Mouse (Mus musculus): Measurements from ENCODE around the gene Dnah12. TPM values are rescaled to one million over a fixed set of nuclear protein-coding genes. Genes with fewer than 3 reads are reported as not detected.

Dnah12 gene
- polyA plus RNA-seq, 2 experiments = 0.14 to 0.15 TPM

GRCm38 (mm10) chr14:26813871-26814270 is 120.8 kb downstream of the Dnah12 start:
- H3K36me3 ChIP-seq (ENCODE audit: control insufficient read depth, insufficient read depth, low read length) = no peaks in the 10 kb centered on the region
- WGBS = 83% methylated on average over 2 of the region's 2 CpGs
- ATAC-seq (ENCODE audit: low FRiP score, low read depth) (no peak), DNase-seq (ENCODE audit: low spot score) (no peak)
- H3K4me2 ChIP-seq (replicated peaks; ENCODE audit: low read depth, low read length, severe bottlenecking) = no peak overlapping the region
- no peak overlapping the region for H3K27ac ChIP-seq (replicated peaks; ENCODE audit: low read depth, low read length)
- H3K4me3 ChIP-seq (replicated peaks; ENCODE audit: low read length) = no peak overlapping the region
- no peak for TF ChIP-seq POLR2A (IDR thresholded peaks at IDR 0.05; ENCODE audit: borderline replicate concordance, extremely low read depth, insufficient read depth, insufficient read length)
- H3K27me3 ChIP-seq (ENCODE audit: control insufficient read depth, insufficient read depth, low read length) = no peaks in the 10 kb centered on the region
- no peaks in the 10 kb centered on the region for H3K4me1 ChIP-seq (ENCODE audit: control insufficient read depth, insufficient read depth, low read length)
- H3K9ac ChIP-seq (ENCODE audit: low read depth, low read length, severe bottlenecking) = no peak overlapping the region
- H3K9me3 ChIP-seq (ENCODE audit: control insufficient read depth, low read length) = no peaks in the 10 kb centered on the region

- no peaks in the 10 kb centered on the region for H3K9me3 ChIP-seq (ENCODE audit: control insufficient read depth, low read length)
- ATAC-seq (ENCODE audit: low FRiP score, low read depth) (no peak), DNase-seq (ENCODE audit: low spot score) (no peak)
- no peak overlapping the region for H3K4me2 ChIP-seq (replicated peaks; ENCODE audit: low read depth, low read length, severe bottlenecking)
- 49% methylated on average over 3 of the region's 3 CpGs for WGBS
- no peaks in the 10 kb centered on the region for H3K4me1 ChIP-seq (ENCODE audit: control insufficient read depth, insufficient read depth, low read length)
- H3K27me3 ChIP-seq (ENCODE audit: control insufficient read depth, insufficient read depth, low read length) = no peaks in the 10 kb centered on the region
- H3K36me3 ChIP-seq (ENCODE audit: control insufficient read depth, insufficient read depth, low read length) = no peaks in the 10 kb centered on the region
- H3K27ac ChIP-seq (replicated peaks; ENCODE audit: low read depth, low read length) = no peak overlapping the region
- H3K4me3 ChIP-seq (replicated peaks; ENCODE audit: low read length) = no peak overlapping the region
- TF ChIP-seq POLR2A (IDR thresholded peaks at IDR 0.05; ENCODE audit: borderline replicate concordance, extremely low read depth, insufficient read depth, insufficient read length) = no peak
- H3K9ac ChIP-seq (ENCODE audit: low read depth, low read length, severe bottlenecking) = no peak overlapping the region
Observed at GRCm38 (mm10) chr14:26814908-26815307, 121.8 kb downstream of the Dnah12 start.

- no peaks in the 10 kb centered on the region for H3K27me3 ChIP-seq (ENCODE audit: control insufficient read depth, insufficient read depth, low read length)
- no peak for DNase-seq (ENCODE audit: low spot score)
- no peaks in the 10 kb centered on the region for H3K9me3 ChIP-seq (ENCODE audit: control insufficient read depth, low read length)
- H3K4me1 ChIP-seq (ENCODE audit: control insufficient read depth, insufficient read depth, low read length) = no peaks in the 10 kb centered on the region
- H3K9ac ChIP-seq (ENCODE audit: low read depth, low read length, severe bottlenecking) = no peak overlapping the region
- H3K4me3 ChIP-seq (replicated peaks; ENCODE audit: low read length) = no peak overlapping the region
- H3K27ac ChIP-seq (replicated peaks; ENCODE audit: low read depth, low read length) = no peak overlapping the region
- no peak overlapping the region for H3K4me2 ChIP-seq (replicated peaks; ENCODE audit: low read depth, low read length, severe bottlenecking)
- no peak for TF ChIP-seq POLR2A (IDR thresholded peaks at IDR 0.05; ENCODE audit: borderline replicate concordance, extremely low read depth, insufficient read depth, insufficient read length)
- no peak for ATAC-seq (ENCODE audit: low FRiP score, low read depth)
- WGBS = 70% methylated on average over 4 of the region's 4 CpGs
- no peaks in the 10 kb centered on the region for H3K36me3 ChIP-seq (ENCODE audit: control insufficient read depth, insufficient read depth, low read length)
Observed at GRCm38 (mm10) chr14:26816785-26817184, 123.7 kb downstream of the Dnah12 start.

GRCm38 (mm10) chr14:26826020-26826419 is 132.9 kb downstream of the Dnah12 start:
- Histone ChIP-seq H3K9me3 (ENCODE audit: control insufficient read depth, low read length) (no peaks in the 10 kb centered on the region), H3K4me2 (replicated peaks; ENCODE audit: low read depth, low read length, severe bottlenecking) (no peak overlapping the region), H3K27me3 (ENCODE audit: control insufficient read depth, insufficient read depth, low read length) (no peaks in the 10 kb centered on the region), H3K4me1 (ENCODE audit: control insufficient read depth, insufficient read depth, low read length) (no peaks in the 10 kb centered on the region), H3K4me3 (replicated peaks; ENCODE audit: low read length) (no peak overlapping the region), H3K36me3 (ENCODE audit: control insufficient read depth, insufficient read depth, low read length) (no peaks in the 10 kb centered on the region), H3K27ac (replicated peaks; ENCODE audit: low read depth, low read length) (no peak overlapping the region), H3K9ac (ENCODE audit: low read depth, low read length, severe bottlenecking) (no peak overlapping the region)
- 90% methylated on average over 2 of the region's 2 CpGs for whole genome bisulfite sequencing
- no peak for TF ChIP-seq POLR2A (IDR thresholded peaks at IDR 0.05; ENCODE audit: borderline replicate concordance, extremely low read depth, insufficient read depth, insufficient read length)
- DNase-seq (ENCODE audit: low spot score) (no peak), ATAC-seq (ENCODE audit: low FRiP score, low read depth) (no peak)

GRCm38 (mm10) chr14:26853053-26853452 is 160.0 kb downstream of the Dnah12 start:
- DNase-seq (ENCODE audit: low spot score) = no peak
- Histone ChIP-seq H3K4me2 (replicated peaks; ENCODE audit: low read depth, low read length, severe bottlenecking) (no peak overlapping the region), H3K9me3 (ENCODE audit: control insufficient read depth, low read length) (no peaks in the 10 kb centered on the region), H3K27ac (replicated peaks; ENCODE audit: low read depth, low read length) (no peak overlapping the region), H3K9ac (ENCODE audit: low read depth, low read length, severe bottlenecking) (no peak overlapping the region), H3K27me3 (ENCODE audit: control insufficient read depth, insufficient read depth, low read length) (no peaks in the 10 kb centered on the region), H3K4me3 (replicated peaks; ENCODE audit: low read length) (no peak overlapping the region), H3K36me3 (ENCODE audit: control insufficient read depth, insufficient read depth, low read length) (no peaks in the 10 kb centered on the region), H3K4me1 (ENCODE audit: control insufficient read depth, insufficient read depth, low read length) (no peaks in the 10 kb centered on the region)
- TF ChIP-seq POLR2A (IDR thresholded peaks at IDR 0.05; ENCODE audit: borderline replicate concordance, extremely low read depth, insufficient read depth, insufficient read length) = no peak
- no peak for ATAC-seq (ENCODE audit: low FRiP score, low read depth)
- WGBS = 74% methylated on average over 8 of the region's 8 CpGs

- H3K4me1 ChIP-seq (ENCODE audit: control insufficient read depth, insufficient read depth, low read length) = no peaks in the 10 kb centered on the region
- no peak overlapping the region for H3K4me3 ChIP-seq (replicated peaks; ENCODE audit: low read length)
- H3K27me3 ChIP-seq (ENCODE audit: control insufficient read depth, insufficient read depth, low read length) = no peaks in the 10 kb centered on the region
- H3K4me2 ChIP-seq (replicated peaks; ENCODE audit: low read depth, low read length, severe bottlenecking) = no peak overlapping the region
- no peaks in the 10 kb centered on the region for H3K36me3 ChIP-seq (ENCODE audit: control insufficient read depth, insufficient read depth, low read length)
- no peaks in the 10 kb centered on the region for H3K9me3 ChIP-seq (ENCODE audit: control insufficient read depth, low read length)
- 78% methylated on average over 2 of the region's 2 CpGs for WGBS
- ATAC-seq (ENCODE audit: low FRiP score, low read depth) (no peak), DNase-seq (ENCODE audit: low spot score) (no peak)
- no peak overlapping the region for H3K9ac ChIP-seq (ENCODE audit: low read depth, low read length, severe bottlenecking)
- H3K27ac ChIP-seq (replicated peaks; ENCODE audit: low read depth, low read length) = no peak overlapping the region
- no peak for TF ChIP-seq POLR2A (IDR thresholded peaks at IDR 0.05; ENCODE audit: borderline replicate concordance, extremely low read depth, insufficient read depth, insufficient read length)
Observed at GRCm38 (mm10) chr14:26854066-26854465, 161.0 kb downstream of the Dnah12 start.

Data from limb, embryonic 14.5 days (tissue).